Mouse (Mus musculus): ENCODE measurements around the gene Slc5a6. TPM values are rescaled to one million over a fixed set of nuclear protein-coding genes. Genes with fewer than 3 reads are reported as not detected.
"Not testable (repeated sequence)": the region's sequence is repeated elsewhere in the genome, so short reads cannot be mapped to it uniquely, and the experiment has no call there.

The Slc5a6 gene
- total RNA-seq, 2 experiments from 2014 or later: 5.6 to 6.0 TPM

DNA sequence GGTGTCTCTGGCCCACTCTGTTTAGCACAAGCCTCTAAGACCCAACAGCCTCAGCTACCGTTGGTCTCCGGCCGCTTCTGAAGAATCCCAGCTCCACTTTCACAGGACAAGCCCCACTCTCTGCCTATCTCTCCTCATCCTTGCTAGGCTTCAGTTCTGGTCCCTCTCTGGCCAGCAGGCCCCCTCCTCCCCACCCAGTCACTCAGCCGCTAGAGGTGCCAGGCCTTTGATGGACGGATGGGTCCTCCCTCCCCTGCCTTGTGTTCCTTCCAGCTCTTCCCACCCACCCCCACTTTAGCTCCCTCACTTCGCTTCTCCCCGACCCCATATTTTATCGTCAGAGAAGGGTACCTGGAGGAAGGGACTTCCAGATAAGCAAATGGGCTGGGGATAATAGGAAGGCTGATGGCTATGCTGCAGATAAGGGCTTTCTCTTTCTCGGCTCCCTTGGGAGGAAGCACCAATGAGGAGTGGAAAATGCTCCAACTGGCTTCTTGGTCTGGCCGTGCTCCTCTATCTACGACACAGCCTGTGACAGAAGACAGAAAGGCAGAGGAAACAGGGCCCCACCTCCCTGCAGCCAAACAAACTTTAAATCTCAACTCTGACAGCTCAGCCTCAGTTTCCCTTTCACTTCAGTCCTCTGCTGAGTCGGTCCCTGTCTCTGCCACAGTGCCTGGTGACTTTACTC is 34.4 kb upstream of the Slc5a6 start:
- Histone ChIP-seq H3K4me3 (peak overlapping the region; percentile 44), H3K27ac (no peak overlapping the region)
- intact Hi-C loops (cut with DNase I): no loop called here
- no peak for DNase-seq
- TF ChIP-seq CTCF (IDR thresholded peaks at IDR 0.05): no peak

DNA sequence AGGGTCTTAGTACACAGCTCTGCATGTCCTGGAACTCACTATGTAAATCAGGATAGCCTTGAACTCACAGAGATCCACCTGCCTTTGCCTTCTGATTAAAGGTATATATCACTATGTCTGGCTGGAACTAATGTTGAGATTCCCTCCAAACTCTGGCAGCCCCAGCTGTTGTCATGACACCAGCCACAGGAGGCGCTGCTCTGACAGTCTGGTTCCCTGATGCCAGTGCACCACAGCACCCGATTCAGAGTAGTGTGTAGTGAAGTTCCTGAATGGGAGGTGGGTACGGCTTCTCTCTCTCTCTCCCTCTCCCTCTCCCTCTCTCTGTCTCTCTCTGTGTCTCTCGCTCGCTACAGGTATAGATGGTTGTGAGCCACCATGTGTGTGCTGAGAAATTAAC is 33.6 kb upstream of the Slc5a6 start:
- DNase-seq: peak; percentile 79
- intact Hi-C loops (cut with DNase I): no loop called here
- peak; percentile 68 for TF ChIP-seq CTCF (IDR thresholded peaks at IDR 0.05)
- Histone ChIP-seq H3K4me3 (peak overlapping the region; percentile 44; the same call in 1 of the 2 replicates), H3K27ac (no peak overlapping the region)

DNA sequence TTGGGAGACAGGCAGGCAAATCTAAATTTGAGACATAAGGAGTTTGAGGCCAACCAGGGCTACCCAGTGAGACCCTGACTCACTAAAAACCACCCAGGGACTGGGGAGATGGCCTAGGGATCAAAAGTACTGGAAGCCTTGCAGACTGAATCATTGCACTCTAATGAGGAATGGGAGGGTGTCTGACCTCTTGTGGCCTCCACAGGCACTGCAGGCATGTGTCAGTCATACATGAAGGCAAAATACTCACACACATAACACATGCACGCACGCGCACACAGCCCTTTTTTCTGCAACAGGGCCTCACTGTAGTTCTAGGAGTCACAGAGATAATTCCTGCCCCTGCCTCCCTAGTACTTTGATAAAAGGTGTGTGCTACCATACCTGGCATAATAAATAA is 32.7 kb upstream of the Slc5a6 start:
- H3K27ac ChIP-seq: no peak overlapping the region
- peak; percentile 48 for DNase-seq
- peak; percentile 68 for TF ChIP-seq CTCF (IDR thresholded peaks at IDR 0.05)
- intact Hi-C loops (cut with DNase I): no loop called here
- H3K4me3 ChIP-seq: no peak overlapping the region

DNA sequence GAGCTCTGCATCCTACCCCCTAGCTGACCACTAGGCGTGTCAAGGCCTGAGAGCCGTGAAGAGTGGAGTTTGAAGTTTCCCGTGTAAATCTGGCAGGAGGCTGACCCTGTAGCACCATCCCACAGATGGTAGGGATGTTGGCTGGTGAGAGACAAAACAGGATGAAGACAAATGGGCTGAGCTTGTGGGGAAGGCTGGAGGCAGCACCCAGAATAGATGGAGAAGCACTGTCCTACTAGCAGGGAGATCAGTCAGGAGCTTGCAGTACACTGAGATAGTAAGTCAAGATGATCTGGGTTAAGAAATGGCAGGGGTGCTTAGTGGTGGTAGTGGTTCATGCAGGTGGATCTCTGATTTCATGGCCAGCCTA is 32.1 kb upstream of the Slc5a6 start:
- intact Hi-C loops (cut with DNase I): no loop called here
- DNase-seq: no peak
- no peak overlapping the region for H3K4me3 ChIP-seq
- TF ChIP-seq CTCF (IDR thresholded peaks at IDR 0.05): no peak
- 0 out of 2 replicates have a peak overlapping the region, but pooled peaks have one; percentile 2 for H3K27ac ChIP-seq

GRCm38 (mm10) chr5:31080059-31080794 is 31.5 kb upstream of the Slc5a6 start:
- Histone ChIP-seq H3K27ac (0 out of 2 replicates have a peak overlapping the region, but pooled peaks have one; percentile 2), H3K4me3 (no peak overlapping the region)
- no peak for DNase-seq
- intact Hi-C loops (cut with DNase I): no loop called here
- TF ChIP-seq CTCF (IDR thresholded peaks at IDR 0.05): no peak

GRCm38 (mm10) chr5:31076346-31076745 is 27.6 kb upstream of the Slc5a6 start:
- no peak for TF ChIP-seq CTCF (IDR thresholded peaks at IDR 0.05)
- DNase-seq: no peak
- intact Hi-C loops (cut with DNase I): no loop called here
- Histone ChIP-seq H3K27ac (no peak overlapping the region), H3K4me3 (no peak overlapping the region)

DNA sequence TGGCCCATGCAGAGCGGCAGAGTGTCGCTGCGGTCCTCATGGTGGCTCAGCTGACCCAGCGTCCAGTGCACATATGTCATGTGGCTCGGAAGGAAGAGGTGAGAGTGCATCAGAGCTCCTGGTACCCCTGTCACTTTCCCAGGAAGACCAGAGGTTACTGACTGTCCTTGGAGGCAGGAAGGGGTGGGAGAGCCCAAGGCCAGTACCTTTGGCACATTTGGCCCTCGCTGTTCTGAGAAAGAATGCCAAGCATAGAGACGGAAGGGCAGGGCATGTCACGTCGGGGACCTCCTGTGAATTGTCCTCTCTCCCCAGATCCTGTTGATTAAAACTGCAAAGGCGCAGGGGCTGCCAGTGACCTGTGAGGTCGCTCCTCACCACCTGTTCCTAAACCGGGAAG is 24.5 kb upstream of the Slc5a6 start:
- TF ChIP-seq CTCF (IDR thresholded peaks at IDR 0.05): no peak
- DNase-seq: no peak
- Histone ChIP-seq H3K27ac (no peak overlapping the region), H3K4me3 (no peak overlapping the region)
- intact Hi-C loops (cut with DNase I): no loop called here

DNA sequence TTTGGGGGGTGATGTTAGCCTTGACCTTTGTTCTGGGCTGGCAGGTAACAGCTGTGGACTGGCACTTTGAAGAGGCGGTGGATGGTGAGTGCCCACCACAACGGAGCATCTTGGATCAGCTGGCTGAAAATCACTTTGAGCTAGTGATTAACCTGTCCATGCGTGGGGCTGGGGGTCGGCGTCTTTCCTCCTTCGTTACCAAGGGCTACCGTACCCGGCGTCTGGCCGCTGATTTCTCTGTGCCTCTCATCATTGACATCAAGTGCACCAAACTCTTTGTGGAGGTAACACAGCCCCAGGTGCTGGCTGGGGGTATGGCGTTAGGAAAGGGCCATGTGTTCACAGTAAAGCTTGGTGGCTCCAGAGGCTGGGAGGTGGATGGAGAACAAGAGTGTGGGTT is 23.1 kb upstream of the Slc5a6 start:
- H3K4me3 ChIP-seq: no peak overlapping the region
- no peak for DNase-seq
- intact Hi-C loops (cut with DNase I): no loop called here
- no peak overlapping the region for H3K27ac ChIP-seq
- TF ChIP-seq CTCF (IDR thresholded peaks at IDR 0.05): no peak

DNA sequence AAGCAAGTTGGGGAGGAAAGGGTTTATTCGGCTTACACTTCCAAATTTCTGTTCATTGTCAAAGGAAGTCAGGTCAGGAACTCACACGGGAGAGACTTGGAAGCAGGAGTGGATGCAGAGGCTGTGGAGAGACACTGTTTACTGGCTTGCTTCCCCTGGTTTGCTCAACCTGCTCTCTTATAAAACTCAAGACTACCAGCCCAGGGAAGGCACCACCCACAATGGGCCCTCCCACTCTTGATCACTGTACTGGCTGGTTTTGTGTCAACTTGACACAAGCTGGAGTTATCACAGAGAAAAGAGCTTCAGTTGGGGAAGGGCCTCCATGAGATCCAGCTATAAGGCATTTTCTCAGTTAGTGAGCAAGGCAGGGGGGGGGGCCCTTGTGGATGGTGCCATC is 22.3 kb upstream of the Slc5a6 start:
- TF ChIP-seq CTCF (IDR thresholded peaks at IDR 0.05): no peak
- Histone ChIP-seq H3K27ac (no peak overlapping the region), H3K4me3 (no peak overlapping the region)
- intact Hi-C loops (cut with DNase I): no loop called here
- DNase-seq: no peak

DNA sequence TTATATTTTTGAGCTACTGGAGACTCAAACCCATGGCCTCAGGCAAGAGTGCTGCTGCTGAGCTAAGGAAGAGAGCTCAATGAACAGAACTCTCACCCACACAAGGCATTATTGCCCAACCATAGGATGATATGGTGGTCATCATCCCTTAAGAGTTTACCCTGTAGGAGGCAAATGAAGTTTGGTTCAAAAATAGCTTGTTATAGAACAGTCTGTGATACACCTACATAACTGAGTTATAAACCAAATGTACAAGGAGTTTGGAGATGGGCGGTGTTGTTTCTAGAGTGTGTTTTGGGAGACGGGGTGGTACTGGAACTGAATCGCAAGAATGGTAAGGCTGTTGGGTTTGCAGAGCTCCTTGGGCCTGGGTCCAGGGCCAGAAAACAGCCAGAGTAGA is 21.1 kb upstream of the Slc5a6 start:
- Histone ChIP-seq H3K4me3 (no peak overlapping the region), H3K27ac (no peak overlapping the region)
- DNase-seq: no peak
- TF ChIP-seq CTCF (IDR thresholded peaks at IDR 0.05): no peak
- intact Hi-C loops (cut with DNase I): no loop called here

DNA sequence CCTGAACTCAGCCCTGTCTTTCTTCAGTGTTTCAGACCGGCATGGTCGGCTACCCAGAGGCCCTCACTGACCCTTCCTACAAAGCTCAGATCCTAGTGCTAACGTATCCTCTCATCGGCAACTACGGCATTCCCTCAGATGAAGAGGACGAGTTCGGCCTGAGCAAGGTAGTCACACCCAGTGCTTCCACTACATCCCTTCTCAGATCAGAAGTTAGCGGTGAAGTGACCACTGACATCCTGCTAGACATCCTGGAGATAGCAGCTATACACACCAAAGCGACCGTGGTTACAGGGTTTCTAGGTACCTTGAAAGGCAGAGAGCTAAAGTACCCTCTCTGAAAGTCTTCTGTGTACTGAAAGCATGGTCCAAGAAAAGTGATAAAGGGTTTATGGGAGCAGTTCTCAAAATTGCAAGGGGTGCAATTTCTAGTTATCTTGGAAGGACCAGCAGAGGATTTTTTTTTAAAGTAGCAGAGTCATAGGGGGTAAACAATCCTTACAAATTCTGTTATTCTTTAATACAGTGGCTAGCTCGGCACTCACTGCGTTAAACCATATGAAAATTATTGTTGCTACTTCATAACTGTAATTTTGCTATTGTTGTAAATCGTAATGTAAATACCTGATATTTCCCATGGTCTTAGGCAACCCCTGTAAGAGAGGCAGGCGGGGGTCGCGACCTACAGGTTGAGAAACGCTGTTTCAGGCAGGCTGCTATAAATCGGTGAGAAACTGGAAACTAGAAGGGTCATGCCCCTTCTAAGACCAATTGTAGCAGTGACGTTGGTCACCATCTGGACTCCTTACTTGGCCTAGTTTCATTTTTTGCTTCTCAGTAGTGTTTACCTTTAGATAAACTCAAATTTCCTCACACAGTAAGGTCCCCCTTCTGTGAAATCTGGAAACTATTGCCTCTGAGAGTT is 6.8 kb upstream of the Slc5a6 start:
- peak overlapping the region; percentile 88 for H3K4me3 ChIP-seq
- intact Hi-C loops (cut with DNase I): no loop called here
- no peak for DNase-seq
- peak overlapping the region; percentile 90 for H3K27ac ChIP-seq
- TF ChIP-seq CTCF (IDR thresholded peaks at IDR 0.05): no peak

- peak within 1 kb of the TSS; percentile 90 for H3K27ac ChIP-seq
- TF ChIP-seq CTCF (IDR thresholded peaks at IDR 0.05): peak; percentile 27
- intact Hi-C loops (cut with DNase I): no loop called here
Measured at GRCm38 (mm10) chr5:31054261-31055215, 5.8 kb upstream of the Slc5a6 start, which contains the start of gene Cad. Gene Cad, plus strand, starts transcription at chr5:31054780.

GRCm38 (mm10) chr5:31053728-31054127 is 5.0 kb upstream of the Slc5a6 start:
- peak overlapping the region; percentile 90 for H3K27ac ChIP-seq
- intact Hi-C loops (cut with DNase I); DNase-seq: not testable (repeated sequence)
- peak overlapping the region; percentile 88 for H3K4me3 ChIP-seq

More at GRCm38 (mm10) chr5:31054261-31055215, 5.8 kb upstream of the Slc5a6 start, which contains the start of gene Cad:
- DNase-seq: peak; percentile 97
- peak within 1 kb of the TSS; percentile 88 for H3K4me3 ChIP-seq
